Mouse (Mus musculus): ENCODE results near the gene Armc12.

Gene Armc12

DNA sequence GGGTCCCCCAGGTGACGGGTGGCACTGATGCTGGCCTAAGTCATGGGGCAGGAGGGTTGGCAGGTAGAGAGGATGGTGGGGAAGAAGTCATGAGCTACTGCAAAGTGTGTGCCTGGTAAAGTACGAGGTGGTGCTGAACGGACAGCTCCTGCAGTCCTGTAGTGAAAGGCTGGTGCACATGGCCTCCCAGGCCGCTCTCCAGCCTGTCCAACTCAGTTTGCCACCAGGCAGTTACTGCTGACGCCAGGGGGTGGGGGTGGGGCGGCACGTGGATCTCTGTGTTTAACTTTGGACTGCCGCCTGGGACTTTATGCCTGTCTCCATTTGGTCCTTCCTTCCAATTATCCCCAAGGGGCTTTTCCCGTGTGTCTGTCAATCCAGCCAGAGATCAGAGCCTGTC is 49.8 kb downstream of the Armc12 start:
- no peak for ATAC-seq (ENCODE audit: insufficient number of reproducible peaks, low FRiP score, low TSS enrichment)

DNA sequence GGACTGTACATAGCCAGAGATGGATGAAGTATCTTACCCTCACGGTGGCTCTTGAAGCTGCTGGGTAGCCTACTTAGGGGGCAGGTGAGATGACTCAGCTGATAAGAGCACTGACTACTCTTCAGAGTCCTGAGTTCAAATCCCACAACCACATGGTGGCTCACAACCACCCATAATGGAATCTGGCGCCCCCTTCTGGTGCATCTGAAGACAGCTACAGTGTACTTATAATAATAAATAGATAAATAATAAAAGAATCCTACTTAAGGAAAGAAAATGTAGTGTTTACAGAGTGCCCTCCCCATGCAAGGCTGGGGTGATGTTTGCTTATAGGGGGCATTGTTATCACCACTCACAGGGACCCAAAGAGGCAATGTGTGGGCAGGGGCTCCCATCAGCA is 50.5 kb downstream of the Armc12 start:
- no peak for ATAC-seq (ENCODE audit: insufficient number of reproducible peaks, low FRiP score, low TSS enrichment)

DNA sequence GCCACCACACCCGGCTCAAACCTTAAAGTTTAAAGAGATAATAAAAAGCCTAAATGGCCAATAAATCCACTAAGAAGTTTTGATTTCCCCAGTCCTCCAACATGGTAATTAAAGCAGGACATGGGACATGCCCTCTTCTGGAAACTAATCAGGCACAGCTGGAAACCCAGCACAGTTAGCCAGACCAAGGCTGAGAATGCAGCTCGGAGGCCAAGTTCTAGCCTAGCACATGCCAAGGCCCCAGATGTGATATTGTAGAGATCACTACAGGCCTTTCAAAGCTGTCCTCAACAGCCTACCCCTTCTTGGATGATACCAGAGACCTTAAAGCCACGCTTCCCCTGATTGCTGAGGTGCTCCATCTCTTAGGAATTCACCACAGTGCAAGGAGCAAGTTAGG is 55.9 kb downstream of the Armc12 start:
- ATAC-seq (ENCODE audit: insufficient number of reproducible peaks, low FRiP score, low TSS enrichment): no peak

DNA sequence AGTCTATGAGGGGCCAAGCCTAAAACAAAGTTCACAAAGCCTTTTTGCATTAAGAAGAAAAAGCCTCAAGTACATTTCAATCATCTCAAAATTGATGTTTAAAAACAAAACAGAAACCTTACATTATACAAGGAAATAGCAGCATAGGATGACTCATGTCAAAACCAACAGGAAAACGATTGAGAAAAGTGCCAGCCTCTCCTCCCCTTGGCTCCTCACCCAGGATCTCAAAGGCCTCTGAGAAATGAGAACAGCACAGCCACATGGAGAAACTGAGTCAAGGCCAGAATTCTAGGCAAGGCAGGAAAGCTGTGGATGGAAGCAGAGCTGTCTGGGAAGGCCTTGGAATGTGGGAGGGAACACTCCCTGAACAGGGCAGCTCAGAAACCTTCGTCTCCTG is 58.0 kb downstream of the Armc12 start:
- ATAC-seq (ENCODE audit: insufficient number of reproducible peaks, low FRiP score, low TSS enrichment): no peak
